Mouse (Mus musculus): ENCODE results near the gene Itpk1. TPM values are rescaled to one million over a fixed set of nuclear protein-coding genes. Genes with fewer than 3 reads are reported as not detected.

Itpk1 gene
- polyA plus RNA-seq, 1 experiment = 4.5 TPM

DNA sequence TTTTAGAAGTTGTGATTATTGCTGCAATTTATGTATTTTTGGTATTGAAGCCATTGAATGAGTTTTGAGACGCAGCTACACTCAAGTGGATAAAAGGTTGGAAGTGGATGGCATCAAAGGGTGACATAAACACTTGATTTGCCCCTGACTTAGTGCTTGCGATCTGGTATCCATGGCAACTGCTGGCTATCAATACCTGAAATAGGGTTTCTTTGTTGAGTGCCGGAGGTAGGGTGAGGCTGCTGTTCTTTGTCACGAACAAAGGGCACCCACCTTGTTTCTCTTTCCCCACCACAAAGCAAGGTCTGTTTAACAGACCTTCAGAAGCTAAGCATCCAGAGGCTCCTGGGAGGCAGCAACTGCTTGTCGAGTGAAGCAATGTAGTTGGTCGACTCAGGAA is 159.6 kb downstream of the Itpk1 start:
- Histone ChIP-seq H3K79me3 (ENCODE audit: low read depth) (no peaks in the 10 kb centered on the region), H3K36me3 (ENCODE audit: control insufficient read depth, insufficient read depth) (no peaks in the 10 kb centered on the region), H3K4me3 (ENCODE audit: insufficient read depth, poor library complexity, severe bottlenecking) (no peak overlapping the region), H3K27me3 (ENCODE audit: control insufficient read depth, insufficient read depth, insufficient read length) (peaks cover 12% of the 10 kb centered on the region), H3K79me2 (ENCODE audit: control insufficient read depth, insufficient read depth) (no peaks in the 10 kb centered on the region), H3ac (ENCODE audit: control insufficient read depth, insufficient read length, low read depth) (no peak overlapping the region)
- TF ChIP-seq FOSL1 (IDR thresholded peaks at IDR 0.05; ENCODE audit: insufficient read depth, low read length, poor library complexity, severe bottlenecking) (no peak), CTCF (IDR thresholded peaks at IDR 0.05; ENCODE audit: control insufficient read depth, insufficient read depth, insufficient read length) (no peak), USF1 (IDR thresholded peaks at IDR 0.05; ENCODE audit: low read depth) (no peak), MYOG (IDR thresholded peaks at IDR 0.05; ENCODE audit: control insufficient read depth, extremely low read depth, insufficient read length) (no peak), MAX (IDR thresholded peaks at IDR 0.05) (no peak), MYOD1 (IDR thresholded peaks at IDR 0.05; ENCODE audit: control insufficient read depth, insufficient read length, low read depth) (no peak), CEBPB (IDR thresholded peaks at IDR 0.05; ENCODE audit: low read depth) (no peak)

DNA sequence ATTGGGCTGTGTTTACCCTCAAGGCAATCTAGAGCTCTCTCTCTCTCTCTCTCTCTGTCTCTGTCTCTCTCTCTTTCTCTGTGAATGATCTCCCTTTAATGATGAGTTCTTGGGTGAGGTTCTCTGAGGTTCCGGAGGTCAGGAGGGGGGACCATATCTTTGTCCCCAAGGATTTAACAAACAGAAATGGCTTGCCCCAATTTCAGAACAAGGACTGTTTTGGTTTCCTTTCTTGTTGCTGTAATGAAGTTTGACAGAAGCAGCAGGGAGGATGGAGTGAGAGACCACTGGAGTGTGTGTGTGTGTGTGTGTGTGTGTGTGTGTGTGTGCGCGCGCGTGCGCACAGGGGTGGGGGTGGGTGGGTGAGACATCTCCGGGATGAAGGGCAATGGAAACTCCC is 163.6 kb downstream of the Itpk1 start:
- no peak overlapping the region for H3K4me3 ChIP-seq (ENCODE audit: insufficient read depth, poor library complexity, severe bottlenecking)
- H3K36me3 ChIP-seq (ENCODE audit: control insufficient read depth, insufficient read depth) = no peaks in the 10 kb centered on the region
- H3ac ChIP-seq (ENCODE audit: control insufficient read depth, insufficient read length, low read depth) = no peak overlapping the region
- peaks cover 21% of the 10 kb centered on the region for H3K27me3 ChIP-seq (ENCODE audit: control insufficient read depth, insufficient read depth, insufficient read length)
- H3K79me3 ChIP-seq (ENCODE audit: low read depth) = no peaks in the 10 kb centered on the region
- TF ChIP-seq MYOD1 (IDR thresholded peaks at IDR 0.05; ENCODE audit: control insufficient read depth, insufficient read length, low read depth) = no peak
- TF ChIP-seq USF1 (IDR thresholded peaks at IDR 0.05; ENCODE audit: low read depth) = no peak
- TF ChIP-seq CTCF (IDR thresholded peaks at IDR 0.05; ENCODE audit: control insufficient read depth, insufficient read depth, insufficient read length) = no peak
- TF ChIP-seq MAX (IDR thresholded peaks at IDR 0.05) = no peak
- no peak for TF ChIP-seq MYOG (IDR thresholded peaks at IDR 0.05; ENCODE audit: control insufficient read depth, extremely low read depth, insufficient read length)
- no peak for TF ChIP-seq FOSL1 (IDR thresholded peaks at IDR 0.05; ENCODE audit: insufficient read depth, low read length, poor library complexity, severe bottlenecking)
- no peak for TF ChIP-seq CEBPB (IDR thresholded peaks at IDR 0.05; ENCODE audit: low read depth)
- no peaks in the 10 kb centered on the region for H3K79me2 ChIP-seq (ENCODE audit: control insufficient read depth, insufficient read depth)

DNA sequence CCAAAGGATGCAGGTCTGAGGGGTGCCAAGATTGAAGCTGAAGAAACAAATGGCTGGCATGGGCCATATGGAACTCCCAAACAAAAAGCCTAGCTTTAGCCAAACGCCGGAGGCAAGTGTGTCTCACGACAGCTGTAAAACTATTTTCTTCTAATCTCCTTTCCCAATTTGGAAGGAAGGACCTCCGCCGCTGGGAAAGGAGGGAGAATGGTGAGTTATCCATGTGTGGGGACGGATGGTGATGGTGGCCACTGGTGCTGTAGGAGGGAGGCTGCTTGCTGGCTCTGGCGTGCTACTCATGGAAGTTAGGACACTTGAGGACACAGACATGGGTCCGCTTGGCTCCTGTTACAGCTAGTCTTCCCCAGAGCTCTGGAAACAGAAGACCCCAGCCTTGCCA is 164.5 kb downstream of the Itpk1 start:
- H3K79me3 ChIP-seq (ENCODE audit: low read depth) = no peaks in the 10 kb centered on the region
- peaks cover 17% of the 10 kb centered on the region for H3K27me3 ChIP-seq (ENCODE audit: control insufficient read depth, insufficient read depth, insufficient read length)
- no peak for TF ChIP-seq USF1 (IDR thresholded peaks at IDR 0.05; ENCODE audit: low read depth)
- TF ChIP-seq MYOD1 (IDR thresholded peaks at IDR 0.05; ENCODE audit: control insufficient read depth, insufficient read length, low read depth) = no peak
- no peak for TF ChIP-seq FOSL1 (IDR thresholded peaks at IDR 0.05; ENCODE audit: insufficient read depth, low read length, poor library complexity, severe bottlenecking)
- no peak for TF ChIP-seq CEBPB (IDR thresholded peaks at IDR 0.05; ENCODE audit: low read depth)
- TF ChIP-seq MAX (IDR thresholded peaks at IDR 0.05) = no peak
- no peak for TF ChIP-seq MYOG (IDR thresholded peaks at IDR 0.05; ENCODE audit: control insufficient read depth, extremely low read depth, insufficient read length)
- TF ChIP-seq CTCF (IDR thresholded peaks at IDR 0.05; ENCODE audit: control insufficient read depth, insufficient read depth, insufficient read length) = no peak
- H3K4me3 ChIP-seq (ENCODE audit: insufficient read depth, poor library complexity, severe bottlenecking) = no peak overlapping the region
- no peaks in the 10 kb centered on the region for H3K36me3 ChIP-seq (ENCODE audit: control insufficient read depth, insufficient read depth)
- H3ac ChIP-seq (ENCODE audit: control insufficient read depth, insufficient read length, low read depth) = no peak overlapping the region
- no peaks in the 10 kb centered on the region for H3K79me2 ChIP-seq (ENCODE audit: control insufficient read depth, insufficient read depth)

DNA sequence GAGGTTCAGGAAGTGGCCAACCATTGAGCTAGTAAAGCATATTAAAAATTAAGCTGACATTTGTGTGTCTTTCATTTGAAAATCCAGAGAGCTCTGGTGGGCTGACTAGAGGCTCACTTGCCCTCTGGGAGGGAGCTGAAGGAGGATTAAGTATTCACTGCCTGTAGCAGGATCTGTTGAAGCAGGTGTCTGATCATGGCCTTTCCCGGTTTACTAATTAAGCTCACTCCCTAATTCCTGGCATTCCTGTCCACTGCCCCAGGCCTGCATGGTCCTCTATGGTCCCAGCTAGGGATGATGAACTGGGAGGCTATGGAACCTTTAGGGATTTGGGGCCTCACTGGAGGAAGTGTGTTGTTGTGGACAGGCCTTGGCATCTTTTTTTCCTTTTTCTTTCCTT is 168.9 kb downstream of the Itpk1 start:
- Histone ChIP-seq H3K27me3 (ENCODE audit: control insufficient read depth, insufficient read depth, insufficient read length) (peaks cover 15% of the 10 kb centered on the region), H3K79me3 (ENCODE audit: low read depth) (no peaks in the 10 kb centered on the region), H3K36me3 (ENCODE audit: control insufficient read depth, insufficient read depth) (no peaks in the 10 kb centered on the region), H3ac (ENCODE audit: control insufficient read depth, insufficient read length, low read depth) (no peak overlapping the region), H3K79me2 (ENCODE audit: control insufficient read depth, insufficient read depth) (no peaks in the 10 kb centered on the region), H3K4me3 (ENCODE audit: insufficient read depth, poor library complexity, severe bottlenecking) (no peak overlapping the region)
- no peak for TF ChIP-seq MYOG (IDR thresholded peaks at IDR 0.05; ENCODE audit: control insufficient read depth, extremely low read depth, insufficient read length)
- TF ChIP-seq USF1 (IDR thresholded peaks at IDR 0.05; ENCODE audit: low read depth) = no peak
- no peak for TF ChIP-seq CEBPB (IDR thresholded peaks at IDR 0.05; ENCODE audit: low read depth)
- no peak for TF ChIP-seq MAX (IDR thresholded peaks at IDR 0.05)
- TF ChIP-seq FOSL1 (IDR thresholded peaks at IDR 0.05; ENCODE audit: insufficient read depth, low read length, poor library complexity, severe bottlenecking) = no peak
- TF ChIP-seq MYOD1 (IDR thresholded peaks at IDR 0.05; ENCODE audit: control insufficient read depth, insufficient read length, low read depth) = no peak
- no peak for TF ChIP-seq CTCF (IDR thresholded peaks at IDR 0.05; ENCODE audit: control insufficient read depth, insufficient read depth, insufficient read length)

DNA sequence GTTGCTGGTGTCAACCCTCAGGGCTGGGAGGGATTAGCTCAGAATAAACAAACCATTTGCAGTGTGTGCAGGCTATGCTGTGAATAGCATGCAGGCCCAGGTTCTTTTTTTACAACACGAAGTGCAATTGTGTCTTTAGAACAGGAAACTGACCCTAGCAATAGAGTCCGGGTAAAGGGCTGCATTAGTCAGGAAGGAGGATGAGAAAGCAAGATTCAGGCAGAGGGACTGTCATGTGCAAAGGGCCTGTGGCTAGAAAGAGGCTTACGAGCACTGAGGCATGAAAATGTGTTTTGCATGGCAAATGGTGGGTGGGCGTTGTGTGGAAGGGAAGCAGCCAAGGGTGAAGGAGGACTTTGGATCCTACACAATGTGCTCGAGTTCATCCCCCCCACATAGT is 176.7 kb downstream of the Itpk1 start:
- TF ChIP-seq CTCF (IDR thresholded peaks at IDR 0.05; ENCODE audit: control insufficient read depth, insufficient read depth, insufficient read length) = no peak
- no peak for TF ChIP-seq MAX (IDR thresholded peaks at IDR 0.05)
- no peak for TF ChIP-seq MYOG (IDR thresholded peaks at IDR 0.05; ENCODE audit: control insufficient read depth, extremely low read depth, insufficient read length)
- no peak for TF ChIP-seq CEBPB (IDR thresholded peaks at IDR 0.05; ENCODE audit: low read depth)
- no peak for TF ChIP-seq USF1 (IDR thresholded peaks at IDR 0.05; ENCODE audit: low read depth)
- TF ChIP-seq MYOD1 (IDR thresholded peaks at IDR 0.05; ENCODE audit: control insufficient read depth, insufficient read length, low read depth) = no peak
- no peak for TF ChIP-seq FOSL1 (IDR thresholded peaks at IDR 0.05; ENCODE audit: insufficient read depth, low read length, poor library complexity, severe bottlenecking)
- H3K79me3 ChIP-seq (ENCODE audit: low read depth) = no peaks in the 10 kb centered on the region
- H3K4me3 ChIP-seq (ENCODE audit: insufficient read depth, poor library complexity, severe bottlenecking) = no peak overlapping the region
- peaks cover 28% of the 10 kb centered on the region for H3K27me3 ChIP-seq (ENCODE audit: control insufficient read depth, insufficient read depth, insufficient read length)
- no peaks in the 10 kb centered on the region for H3K36me3 ChIP-seq (ENCODE audit: control insufficient read depth, insufficient read depth)
- H3K79me2 ChIP-seq (ENCODE audit: control insufficient read depth, insufficient read depth) = no peaks in the 10 kb centered on the region
- H3ac ChIP-seq (ENCODE audit: control insufficient read depth, insufficient read length, low read depth) = no peak overlapping the region

DNA sequence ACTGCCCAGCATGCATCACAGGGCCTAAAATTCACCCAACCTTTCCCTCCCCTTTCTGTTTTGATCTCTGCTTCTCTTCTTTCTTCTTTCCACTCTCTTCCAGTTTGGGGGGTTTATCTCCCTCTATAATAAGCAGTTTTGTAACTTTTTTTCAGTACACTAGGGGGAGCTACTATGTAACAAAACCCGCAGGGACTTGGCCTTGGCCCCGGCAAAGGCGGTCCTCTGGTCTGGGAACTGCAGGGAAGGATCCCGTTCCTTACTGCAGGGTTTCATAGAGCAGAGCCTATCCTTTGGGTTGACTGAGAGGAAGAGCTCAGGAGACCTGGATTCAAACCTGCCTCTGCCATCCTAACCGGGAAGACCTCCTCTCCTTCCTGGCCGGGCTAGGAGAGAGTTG is 180.0 kb downstream of the Itpk1 start:
- no peaks in the 10 kb centered on the region for H3K36me3 ChIP-seq (ENCODE audit: control insufficient read depth, insufficient read depth)

More for the DNA sequence above, 180.0 kb downstream of the Itpk1 start:
- peaks cover 53% of the 10 kb centered on the region for H3K27me3 ChIP-seq (ENCODE audit: control insufficient read depth, insufficient read depth, insufficient read length)
- no peak overlapping the region for H3ac ChIP-seq (ENCODE audit: control insufficient read depth, insufficient read length, low read depth)
- no peak overlapping the region for H3K4me3 ChIP-seq (ENCODE audit: insufficient read depth, poor library complexity, severe bottlenecking)
- H3K79me3 ChIP-seq (ENCODE audit: low read depth) = no peaks in the 10 kb centered on the region
- H3K79me2 ChIP-seq (ENCODE audit: control insufficient read depth, insufficient read depth) = no peaks in the 10 kb centered on the region
- no peak for TF ChIP-seq CEBPB (IDR thresholded peaks at IDR 0.05; ENCODE audit: low read depth)
- no peak for TF ChIP-seq MAX (IDR thresholded peaks at IDR 0.05)
- TF ChIP-seq MYOG (IDR thresholded peaks at IDR 0.05; ENCODE audit: control insufficient read depth, extremely low read depth, insufficient read length) = no peak
- no peak for TF ChIP-seq MYOD1 (IDR thresholded peaks at IDR 0.05; ENCODE audit: control insufficient read depth, insufficient read length, low read depth)
- TF ChIP-seq CTCF (IDR thresholded peaks at IDR 0.05; ENCODE audit: control insufficient read depth, insufficient read depth, insufficient read length) = no peak
- no peak for TF ChIP-seq FOSL1 (IDR thresholded peaks at IDR 0.05; ENCODE audit: insufficient read depth, low read length, poor library complexity, severe bottlenecking)
- no peak for TF ChIP-seq USF1 (IDR thresholded peaks at IDR 0.05; ENCODE audit: low read depth)

Data from C2C12 (cell line).